Mouse (Mus musculus): ENCODE data around the gene Rere. TPM values are rescaled to one million over a fixed set of nuclear protein-coding genes. Genes with fewer than 3 reads are reported as not detected.

The Rere gene
- polyA plus RNA-seq, 1 experiment from 2014 or later = 27.2 TPM

DNA sequence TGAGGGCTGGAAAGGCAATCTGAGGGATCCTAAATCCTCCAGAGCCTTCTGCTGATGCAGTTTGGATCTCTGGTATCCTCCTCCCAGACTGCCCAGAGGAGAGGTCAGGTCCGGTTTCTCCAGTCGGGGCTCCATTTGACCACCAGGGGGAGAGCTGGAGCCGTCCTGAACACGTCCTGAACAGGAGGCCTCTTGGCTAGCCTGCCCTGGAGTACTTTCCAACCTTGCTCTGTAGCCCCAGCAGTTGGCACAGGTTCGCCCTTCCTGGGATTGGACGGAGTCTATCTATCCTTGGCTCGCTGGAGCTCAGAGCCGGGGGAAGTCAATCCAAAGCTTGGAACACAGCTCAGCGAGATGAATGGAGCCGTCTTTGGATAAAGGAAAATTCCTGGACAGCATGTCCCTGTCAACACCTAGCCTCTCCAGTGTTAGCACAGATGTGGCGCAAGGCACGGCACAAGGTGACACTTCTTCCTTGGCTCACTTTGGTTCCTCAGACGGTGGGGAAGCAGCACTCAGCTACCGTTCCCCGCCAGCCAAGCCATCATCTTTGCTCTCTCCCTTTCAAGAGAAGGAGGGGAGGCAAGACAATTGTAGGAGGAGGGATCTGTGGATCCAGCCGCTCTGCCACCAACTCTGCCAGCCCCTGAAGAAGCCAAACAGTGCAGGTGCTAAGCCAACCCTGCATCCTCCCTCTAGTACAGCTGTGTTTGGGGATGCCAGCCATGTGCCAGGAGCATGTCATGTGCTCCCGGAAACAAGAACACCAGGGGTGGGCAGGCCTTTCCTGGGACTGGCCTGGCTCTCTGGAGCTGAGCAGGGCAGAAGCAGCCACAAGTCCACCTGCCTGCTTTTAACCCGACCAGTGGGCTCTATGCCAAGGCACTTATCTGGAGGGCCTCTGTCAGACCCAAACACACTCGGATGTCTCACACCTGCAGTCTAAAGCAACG, 23.9 kb upstream of the Rere start:
- no peak overlapping the region for H3K9ac ChIP-seq
- peaks cover 21% of the 10 kb centered on the region for H3K4me1 ChIP-seq
- no peaks in the 10 kb centered on the region for H3K27me3 ChIP-seq
- no peaks in the 10 kb centered on the region for H3K36me3 ChIP-seq
- no peak overlapping the region for H3K4me3 ChIP-seq (replicated peaks)
- no peak overlapping the region for H3K4me2 ChIP-seq (replicated peaks)
- ATAC-seq (ENCODE audit: insufficient number of reproducible peaks, low FRiP score, low TSS enrichment, low read depth) = peak; percentile 56
- H3K27ac ChIP-seq (replicated peaks) = peak overlapping the region; percentile 40; the same call in 1 of the 2 replicates
- H3K9me3 ChIP-seq (replicated peaks) = no peaks in the 10 kb centered on the region
- WGBS = 47% methylated on average over 20 of the region's 20 CpGs

DNA sequence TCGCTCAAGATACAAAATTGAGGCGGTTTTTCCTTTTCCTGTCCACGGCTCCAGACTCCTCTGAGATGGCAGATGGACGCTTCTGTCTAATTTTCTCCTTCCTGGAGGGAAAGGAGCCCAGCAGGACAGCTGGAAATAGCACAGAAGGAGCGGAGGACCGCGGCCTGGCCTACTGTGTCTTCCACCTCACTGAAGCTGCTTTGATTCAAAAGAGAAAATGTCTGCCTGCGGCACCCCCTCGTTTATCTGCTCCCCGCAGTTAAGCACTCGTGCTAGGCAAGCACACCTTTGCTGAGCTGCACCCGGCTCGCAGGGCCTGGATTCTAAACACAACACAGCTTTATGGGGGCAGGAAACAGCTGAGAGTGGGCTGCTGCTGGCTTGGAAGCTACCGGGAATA, 23.1 kb upstream of the Rere start:
- Histone ChIP-seq H3K4me3 (replicated peaks) (no peak overlapping the region), H3K9me3 (replicated peaks) (no peaks in the 10 kb centered on the region), H3K9ac (no peak overlapping the region), H3K4me1 (peaks cover 21% of the 10 kb centered on the region), H3K27ac (replicated peaks) (peak overlapping the region; percentile 40; the same call in 1 of the 2 replicates), H3K4me2 (replicated peaks) (no peak overlapping the region), H3K36me3 (no peaks in the 10 kb centered on the region), H3K27me3 (no peaks in the 10 kb centered on the region)
- 56% methylated on average over 14 of the region's 14 CpGs for WGBS
- ATAC-seq (ENCODE audit: insufficient number of reproducible peaks, low FRiP score, low TSS enrichment, low read depth) = no peak

DNA sequence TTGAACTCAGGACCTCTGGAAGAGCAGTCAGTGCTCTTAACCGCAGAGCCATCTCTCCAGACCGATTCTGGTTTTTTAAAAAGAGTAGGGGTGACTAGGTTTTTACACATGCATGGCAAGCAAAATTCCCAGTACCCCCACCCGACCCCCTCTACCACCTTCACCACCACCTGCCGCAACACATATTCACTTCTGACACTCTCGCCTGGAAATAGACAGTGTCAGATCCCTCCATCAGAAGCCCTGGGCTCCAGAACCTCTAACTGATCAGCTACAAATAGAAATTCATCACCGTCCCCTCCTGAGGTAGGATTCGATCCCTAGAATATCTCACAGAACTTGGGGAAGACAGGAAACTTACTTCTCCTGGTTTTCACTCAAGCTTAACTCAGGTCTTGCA, 21.9 kb upstream of the Rere start:
- no peak for ATAC-seq (ENCODE audit: insufficient number of reproducible peaks, low FRiP score, low TSS enrichment, low read depth)
- WGBS = 94% methylated on average over 7 of the region's 7 CpGs
- no peaks in the 10 kb centered on the region for H3K27me3 ChIP-seq
- H3K36me3 ChIP-seq = no peaks in the 10 kb centered on the region
- no peak overlapping the region for H3K4me3 ChIP-seq (replicated peaks)
- no peak overlapping the region for H3K4me2 ChIP-seq (replicated peaks)
- no peak overlapping the region for H3K27ac ChIP-seq (replicated peaks)
- no peaks in the 10 kb centered on the region for H3K9me3 ChIP-seq (replicated peaks)
- H3K4me1 ChIP-seq = peaks cover 21% of the 10 kb centered on the region
- no peak overlapping the region for H3K9ac ChIP-seq

DNA sequence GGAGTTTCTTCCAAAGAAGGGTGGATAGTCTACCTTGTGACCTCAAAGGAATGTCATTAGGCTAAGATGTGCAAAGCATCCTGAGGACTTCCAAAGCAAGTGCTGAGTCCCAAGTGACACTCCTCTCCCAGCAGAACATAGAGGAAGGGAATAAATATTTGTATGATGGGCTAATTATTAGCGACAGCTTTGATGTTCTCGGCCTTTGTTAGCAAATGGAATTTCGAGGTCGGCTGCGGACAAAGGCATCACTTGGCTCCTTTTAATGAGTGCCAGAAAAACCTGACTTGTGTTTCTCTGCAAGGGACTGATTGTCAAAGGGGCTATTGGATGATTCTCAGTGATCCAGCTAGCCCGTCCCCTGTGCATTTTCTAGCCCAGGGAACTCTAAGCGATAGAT, 21.3 kb upstream of the Rere start:
- H3K9me3 ChIP-seq (replicated peaks) = no peaks in the 10 kb centered on the region
- H3K27ac ChIP-seq (replicated peaks) = no peak overlapping the region
- no peaks in the 10 kb centered on the region for H3K27me3 ChIP-seq
- no peak for ATAC-seq (ENCODE audit: insufficient number of reproducible peaks, low FRiP score, low TSS enrichment, low read depth)
- WGBS = 57% methylated on average over 7 of the region's 7 CpGs
- no peak overlapping the region for H3K9ac ChIP-seq
- H3K4me3 ChIP-seq (replicated peaks) = no peak overlapping the region
- peaks cover 26% of the 10 kb centered on the region for H3K4me1 ChIP-seq
- H3K4me2 ChIP-seq (replicated peaks) = no peak overlapping the region
- H3K36me3 ChIP-seq = no peaks in the 10 kb centered on the region

DNA sequence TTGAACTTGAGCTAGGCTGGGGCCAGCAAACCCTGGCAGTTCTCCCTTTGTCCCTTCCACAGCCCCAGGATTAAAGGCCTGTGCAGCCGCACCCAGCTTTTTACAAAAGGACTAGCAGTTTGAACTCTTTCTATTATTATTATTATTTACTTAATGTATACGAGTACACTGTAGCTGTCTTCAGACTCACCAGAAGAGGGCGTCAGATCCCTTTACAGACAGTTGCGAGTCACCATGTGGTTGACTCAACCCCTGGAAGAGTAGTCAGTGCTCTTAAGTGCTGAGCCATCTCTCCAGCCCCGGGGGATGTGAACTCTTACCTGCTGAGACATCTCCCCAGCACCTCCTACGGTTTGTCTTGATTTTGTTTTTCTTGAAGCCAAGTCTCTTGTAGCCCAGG, 20.7 kb upstream of the Rere start:
- Histone ChIP-seq H3K4me2 (replicated peaks) (no peak overlapping the region), H3K4me3 (replicated peaks) (no peak overlapping the region), H3K36me3 (no peaks in the 10 kb centered on the region), H3K27me3 (no peaks in the 10 kb centered on the region), H3K4me1 (peaks cover 30% of the 10 kb centered on the region), H3K9me3 (replicated peaks) (no peaks in the 10 kb centered on the region), H3K27ac (replicated peaks) (no peak overlapping the region), H3K9ac (no peak overlapping the region)
- 29% methylated on average over 6 of the region's 6 CpGs for WGBS
- no peak for ATAC-seq (ENCODE audit: insufficient number of reproducible peaks, low FRiP score, low TSS enrichment, low read depth)

DNA sequence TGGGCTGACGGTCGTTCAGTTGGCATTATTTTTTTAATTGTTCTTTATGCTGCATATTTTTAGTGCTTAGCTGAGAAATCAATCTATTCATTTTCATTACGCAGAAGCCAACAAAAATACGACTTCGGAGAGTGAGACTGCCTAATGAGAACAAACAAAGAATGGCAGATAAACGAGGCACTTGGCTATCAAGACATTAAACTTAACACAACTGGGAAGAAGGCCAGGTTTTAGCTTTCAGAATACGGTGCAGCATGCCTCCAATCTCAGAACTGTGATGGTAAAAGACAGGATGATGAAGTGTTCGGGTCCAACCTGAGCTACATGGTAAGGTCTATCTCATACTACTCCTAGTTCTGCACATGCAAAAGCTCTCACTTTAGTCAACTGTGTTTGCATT, 19.1 kb upstream of the Rere start:
- Histone ChIP-seq H3K9me3 (replicated peaks) (no peaks in the 10 kb centered on the region), H3K27ac (replicated peaks) (no peak overlapping the region), H3K9ac (no peak overlapping the region), H3K4me1 (peaks cover 39% of the 10 kb centered on the region), H3K4me3 (replicated peaks) (no peak overlapping the region), H3K27me3 (no peaks in the 10 kb centered on the region), H3K36me3 (no peaks in the 10 kb centered on the region), H3K4me2 (replicated peaks) (no peak overlapping the region)
- no peak for ATAC-seq (ENCODE audit: insufficient number of reproducible peaks, low FRiP score, low TSS enrichment, low read depth)
- WGBS = 77% methylated on average over 8 of the region's 8 CpGs

DNA sequence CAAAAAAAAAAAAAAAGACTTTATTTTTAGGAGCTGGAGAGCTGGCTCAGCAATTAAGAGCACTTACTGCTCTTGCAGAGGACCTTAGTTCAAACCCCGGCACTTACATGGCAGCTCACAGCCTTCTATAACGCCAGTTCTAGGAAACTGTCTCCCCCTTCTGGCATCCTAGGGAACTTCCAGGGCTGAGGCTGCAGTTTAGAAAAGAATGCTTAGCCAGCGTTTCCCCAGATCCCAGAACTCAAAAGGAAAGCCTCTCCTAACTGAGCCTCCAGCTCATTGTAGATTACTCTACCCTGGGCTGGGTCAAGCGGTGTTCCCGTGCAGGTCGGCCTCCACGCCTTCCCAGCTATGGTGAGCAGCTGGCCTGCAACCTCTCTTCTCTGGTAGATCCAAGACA, 16.5 kb upstream of the Rere start:
- H3K4me1 ChIP-seq = peaks cover 37% of the 10 kb centered on the region
- H3K36me3 ChIP-seq = no peaks in the 10 kb centered on the region
- H3K9me3 ChIP-seq (replicated peaks) = no peaks in the 10 kb centered on the region
- no peak overlapping the region for H3K9ac ChIP-seq
- H3K4me3 ChIP-seq (replicated peaks) = no peak overlapping the region
- H3K27ac ChIP-seq (replicated peaks) = no peak overlapping the region
- no peaks in the 10 kb centered on the region for H3K27me3 ChIP-seq
- ATAC-seq (ENCODE audit: insufficient number of reproducible peaks, low FRiP score, low TSS enrichment, low read depth) = no peak
- H3K4me2 ChIP-seq (replicated peaks) = no peak overlapping the region
- 54% methylated on average over 7 of the region's 7 CpGs for WGBS

DNA sequence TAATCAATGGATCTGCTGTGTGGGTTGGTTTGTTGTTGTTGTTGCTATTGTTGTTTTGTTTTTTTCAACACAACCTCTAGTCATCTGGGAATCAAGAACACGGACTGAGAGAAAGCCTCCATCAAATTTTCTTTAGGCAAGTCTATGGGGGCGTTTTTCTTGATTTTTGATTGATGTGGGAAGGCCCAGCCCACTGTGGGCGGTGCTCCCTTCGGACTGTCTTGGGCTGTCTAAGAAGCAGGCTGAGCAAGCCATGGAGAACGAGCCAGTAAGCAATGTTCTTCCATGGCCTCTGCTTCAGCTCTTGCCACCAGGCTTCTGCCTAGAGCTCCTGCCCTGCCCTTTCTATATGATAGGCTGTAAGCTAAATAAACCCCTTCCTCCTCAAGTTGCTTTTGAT, 16.0 kb upstream of the Rere start:
- Histone ChIP-seq H3K9ac (no peak overlapping the region), H3K4me1 (peaks cover 37% of the 10 kb centered on the region), H3K4me3 (replicated peaks) (no peak overlapping the region), H3K9me3 (replicated peaks) (no peaks in the 10 kb centered on the region), H3K36me3 (no peaks in the 10 kb centered on the region), H3K27me3 (no peaks in the 10 kb centered on the region), H3K27ac (replicated peaks) (no peak overlapping the region), H3K4me2 (replicated peaks) (no peak overlapping the region)
- 63% methylated on average over 5 of the region's 5 CpGs for WGBS
- ATAC-seq (ENCODE audit: insufficient number of reproducible peaks, low FRiP score, low TSS enrichment, low read depth) = no peak

DNA sequence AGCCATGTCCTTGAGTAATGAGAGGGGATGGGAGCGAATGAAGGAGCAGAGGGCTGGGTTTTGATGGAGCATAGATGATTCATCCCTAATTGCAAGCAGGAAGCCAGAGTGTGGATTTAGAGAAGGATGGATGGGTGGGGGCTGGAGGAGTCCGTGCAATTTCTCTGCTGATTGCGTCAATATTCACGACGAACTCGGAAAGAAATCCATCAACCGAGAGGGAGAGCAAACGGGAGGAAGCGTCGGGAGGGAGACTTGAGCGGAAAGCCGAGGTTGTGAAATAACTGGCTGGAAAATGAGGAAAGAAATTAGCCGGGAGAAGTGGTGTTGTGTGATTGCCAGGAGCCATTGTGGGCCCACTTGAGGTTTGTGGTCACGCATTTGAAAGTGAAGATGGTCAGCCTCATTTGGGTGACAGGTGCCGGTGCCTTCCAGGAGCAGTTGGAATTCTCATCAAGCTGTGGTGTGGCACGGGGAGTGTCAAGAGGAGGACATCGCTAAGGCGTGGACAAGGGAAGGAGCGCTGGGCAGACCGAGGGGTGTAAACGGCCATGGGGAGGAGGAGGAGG, 14.7 kb upstream of the Rere start:
- peaks cover 35% of the 10 kb centered on the region for H3K4me1 ChIP-seq
- no peaks in the 10 kb centered on the region for H3K27me3 ChIP-seq
- H3K4me2 ChIP-seq (replicated peaks) = no peak overlapping the region
- no peaks in the 10 kb centered on the region for H3K36me3 ChIP-seq
- 63% methylated on average over 21 of the region's 21 CpGs for WGBS
- ATAC-seq (ENCODE audit: insufficient number of reproducible peaks, low FRiP score, low TSS enrichment, low read depth) = no peak
- H3K27ac ChIP-seq (replicated peaks) = no peak overlapping the region
- H3K4me3 ChIP-seq (replicated peaks) = no peak overlapping the region
- H3K9me3 ChIP-seq (replicated peaks) = no peaks in the 10 kb centered on the region
- H3K9ac ChIP-seq = no peak overlapping the region

DNA sequence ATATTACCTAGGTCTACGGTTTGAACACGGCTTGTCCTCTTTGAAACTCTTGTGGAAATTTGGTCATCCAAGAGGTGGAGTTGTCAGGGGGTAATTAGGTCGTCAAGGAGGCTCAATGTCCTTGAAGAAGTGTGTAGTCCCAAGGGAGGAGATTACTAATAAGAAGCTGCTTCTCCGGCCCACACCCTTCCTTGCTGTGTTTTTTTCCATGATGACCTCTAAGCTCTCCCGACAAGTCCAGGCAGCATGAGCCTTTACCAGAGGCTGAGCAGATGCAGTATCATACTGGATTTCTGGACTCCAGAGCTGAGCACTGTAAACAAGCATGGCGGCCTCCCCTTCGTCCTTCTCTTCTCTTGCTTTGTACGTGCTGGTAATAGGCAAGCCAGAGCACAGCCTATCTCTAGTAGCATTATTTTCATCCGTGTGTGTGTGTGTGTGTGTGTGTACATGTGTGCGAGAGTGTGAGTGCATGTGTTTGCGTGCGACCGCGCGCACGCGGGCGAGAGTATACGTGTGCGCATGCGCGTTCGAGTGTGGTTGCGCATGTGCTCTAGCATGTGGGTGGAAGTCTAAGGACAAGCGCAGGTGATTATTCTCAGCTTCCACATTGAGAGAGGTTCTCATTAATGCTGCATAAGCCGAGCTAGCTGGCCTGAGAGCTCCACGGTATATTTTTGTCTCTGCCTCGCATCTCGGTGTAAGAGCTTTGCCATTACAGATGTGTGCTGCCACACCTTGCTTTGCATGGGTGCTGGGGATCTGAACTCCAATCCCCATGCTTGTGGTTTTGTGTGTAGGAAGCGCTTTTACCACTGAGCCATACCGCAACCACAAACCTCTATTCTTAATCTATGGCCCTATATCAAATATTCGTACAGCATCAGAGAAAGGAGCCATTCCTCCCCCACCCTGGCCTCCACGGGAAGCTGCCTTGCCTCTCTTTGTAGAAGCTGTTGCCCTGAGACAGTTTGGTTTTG, 12.5 kb upstream of the Rere start:
- H3K36me3 ChIP-seq = no peaks in the 10 kb centered on the region
- H3K9me3 ChIP-seq (replicated peaks) = no peaks in the 10 kb centered on the region
- H3K27me3 ChIP-seq = no peaks in the 10 kb centered on the region
- peaks cover 51% of the 10 kb centered on the region for H3K4me1 ChIP-seq
- no peak for ATAC-seq (ENCODE audit: insufficient number of reproducible peaks, low FRiP score, low TSS enrichment, low read depth)
- H3K4me3 ChIP-seq (replicated peaks) = no peak overlapping the region
- 0 out of 2 replicates have a peak overlapping the region, but pooled peaks have one; percentile 28 for H3K27ac ChIP-seq (replicated peaks)
- 73% methylated on average over 33 of the region's 33 CpGs for WGBS
- H3K9ac ChIP-seq = no peak overlapping the region
- no peak overlapping the region; the same call in 1 of the 2 replicates for H3K4me2 ChIP-seq (replicated peaks)

DNA sequence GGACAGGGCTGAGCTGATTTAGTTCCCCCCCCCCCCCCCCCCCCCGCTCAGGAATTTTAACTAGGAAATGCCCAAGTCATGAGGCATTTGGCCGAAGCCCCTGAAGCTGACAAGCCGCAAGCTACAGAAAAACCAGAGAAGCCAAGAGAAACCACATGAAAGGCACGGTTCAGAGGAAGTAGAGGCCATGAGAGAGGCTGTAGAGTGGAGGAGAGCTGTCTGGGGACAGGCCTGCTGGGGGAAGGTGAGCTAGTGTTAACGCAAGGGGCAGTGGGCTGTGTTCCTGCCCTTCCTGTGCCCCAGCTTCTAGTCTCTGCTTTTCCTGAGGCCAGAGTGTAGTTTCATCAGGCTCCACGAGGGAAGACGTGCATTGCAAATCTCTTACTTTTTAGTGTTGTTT, 11.8 kb upstream of the Rere start:
- Histone ChIP-seq H3K36me3 (no peaks in the 10 kb centered on the region), H3K27me3 (no peaks in the 10 kb centered on the region), H3K9me3 (replicated peaks) (no peaks in the 10 kb centered on the region), H3K27ac (replicated peaks) (peak overlapping the region; percentile 68), H3K9ac (no peak overlapping the region), H3K4me3 (replicated peaks) (no peak overlapping the region), H3K4me1 (peaks cover 51% of the 10 kb centered on the region), H3K4me2 (replicated peaks) (no peak overlapping the region; the same call in 1 of the 2 replicates)
- ATAC-seq (ENCODE audit: insufficient number of reproducible peaks, low FRiP score, low TSS enrichment, low read depth) = no peak
- 16% methylated on average over 6 of the region's 7 CpGs for WGBS
